Mouse (Mus musculus) hindbrain, embryonic 11.5 days (tissue): ENCODE results near the gene Zfp787. TPM values are rescaled to one million over a fixed set of nuclear protein-coding genes. Genes with fewer than 3 reads are reported as not detected.

ENCODE experiments used
- ATAC-seq: fragments of 200-750 bp; cut with Nextera tagmentation; 2 replicates; pipeline ENCODE4 v1.8.0; 2017; ENCODE audit warnings: mild to moderate bottlenecking, moderate TSS enrichment, moderate library complexity; ENCODE audit not compliant: low FRiP score
- DNase-seq: peaks from one replicate; pipeline ENCODE4 v3.0.0-alpha.2; 2015; ENCODE audit warnings: low spot score
- H3K27ac ChIP-seq: fragments of 300-500 bp; sonication (generic); 2 replicates; pipeline ENCODE4 v1.5.1; 2014; ENCODE audit warnings: mild to moderate bottlenecking, low read depth, low read length
- H3K27me3 ChIP-seq: fragments of 300-500 bp; sonication (generic); 2 replicates; pipeline ENCODE4 v1.6.1; 2014; ENCODE audit warnings: mild to moderate bottlenecking, low read length, moderate library complexity, mixed read lengths; ENCODE audit not compliant: control insufficient read depth, insufficient read depth
- H3K36me3 ChIP-seq: fragments of 300-500 bp; sonication (generic); 2 replicates; pipeline ENCODE4 v1.6.1; 2014; ENCODE audit warnings: mild to moderate bottlenecking, low read length, moderate library complexity, mixed read lengths; ENCODE audit not compliant: control insufficient read depth, insufficient read depth
- H3K4me1 ChIP-seq: fragments of 300-500 bp; sonication (generic); replicated peaks from 2 replicates; pipeline ENCODE4 v1.6.1; 2014; ENCODE audit warnings: low read length, mixed read lengths; ENCODE audit not compliant: control insufficient read depth, insufficient read depth
- H3K4me2 ChIP-seq: fragments of 300-500 bp; sonication (generic); replicated peaks from 2 replicates; pipeline ENCODE4 v1.6.1; 2014; ENCODE audit warnings: mild to moderate bottlenecking, low read depth, low read length
- H3K4me3 ChIP-seq: fragments of 300-500 bp; sonication (generic); 2 replicates; pipeline ENCODE4 v1.5.1; 2014; ENCODE audit warnings: low read depth, low read length
- H3K9ac ChIP-seq: fragments of 300-500 bp; sonication (generic); 2 replicates; pipeline ENCODE4 v1.6.1; 2014; ENCODE audit warnings: low read depth, low read length
- H3K9me3 ChIP-seq: fragments of 300-500 bp; sonication (generic); 2 replicates; pipeline ENCODE4 v1.6.1; 2016; ENCODE audit warnings: low read length; ENCODE audit not compliant: control insufficient read depth
- WGBS: fragments of 180-500 bp; shearing (Covaris S2); extraction: QIAGEN DNeasy Blood & Tissue Kit; methylation state at CpG from one replicate; pipeline ENCODE4 v1.1.7; 2014; 5-methylcytosine and 5-hydroxymethylcytosine counted together
- polyA plus RNA-seq: library from polyadenylated mRNA; unstranded; fragments of >200 nt; fragmentation: Nextera tagmentation; extraction: Ambion mirVana; gene quantifications from 2 replicates; pipeline ENCODE4 v1.2.1, GENCODE M21; 2014

The Zfp787 gene
- 11.3 and 13.0 TPM in 2 replicates for polyA plus RNA-seq

- peak within 1 kb of the TSS; percentile 85 for H3K4me2 ChIP-seq
- no peaks in the 10 kb centered on the region for H3K9me3 ChIP-seq
- no peaks in the 10 kb centered on the region for H3K36me3 ChIP-seq
- H3K4me1 ChIP-seq, result peaks cover 2% of the 10 kb centered on the region; the same call in 1 of the 2 replicates
- H3K27me3 ChIP-seq, result no peaks in the 10 kb centered on the region
- DNase-seq (peak; percentile 97), ATAC-seq (peak; percentile 97)
- peak within 1 kb of the TSS; percentile 85 for H3K9ac ChIP-seq
- peak within 1 kb of the TSS; percentile 89 for H3K27ac ChIP-seq
- under 1% methylated on average over 32 of the region's 54 CpGs for WGBS
- peak within 1 kb of the TSS; percentile 82 for H3K4me3 ChIP-seq
Measured at GRCm38 (mm10) chr7:6155901-6156411, at the start of gene Zfp787. TSS of gene Zfp787 (minus strand) at chr7:6155997.

DNA sequence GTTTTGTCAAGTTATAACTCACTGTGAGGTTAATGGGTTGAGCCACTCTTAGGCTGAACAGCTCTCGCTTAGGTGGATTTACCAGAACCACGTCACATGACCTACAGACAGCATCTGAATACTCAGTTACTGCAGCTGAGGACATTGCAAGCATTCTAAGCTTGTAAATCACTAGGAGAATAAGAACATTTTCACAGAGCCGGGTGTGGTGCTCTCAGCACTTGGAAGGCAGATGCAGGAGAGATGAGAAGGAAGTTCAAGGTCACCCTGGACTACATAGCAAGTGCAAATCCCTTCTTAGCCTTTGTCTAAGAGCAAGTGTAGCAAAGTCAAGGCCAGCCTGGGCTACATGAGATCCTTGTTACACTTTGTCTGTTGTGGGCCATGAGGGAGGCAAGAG lies 48.4 kb upstream of the Zfp787 start:
- Histone ChIP-seq H3K27me3 (no peaks in the 10 kb centered on the region), H3K9ac (no peak overlapping the region), H3K4me1 (no peaks in the 10 kb centered on the region), H3K9me3 (no peaks in the 10 kb centered on the region), H3K4me2 (no peak overlapping the region), H3K27ac (no peak overlapping the region), H3K4me3 (no peak overlapping the region), H3K36me3 (no peaks in the 10 kb centered on the region)
- ATAC-seq, result no peak
- no peak for DNase-seq
- WGBS, result 84% methylated on average over 3 of the region's 3 CpGs

DNA sequence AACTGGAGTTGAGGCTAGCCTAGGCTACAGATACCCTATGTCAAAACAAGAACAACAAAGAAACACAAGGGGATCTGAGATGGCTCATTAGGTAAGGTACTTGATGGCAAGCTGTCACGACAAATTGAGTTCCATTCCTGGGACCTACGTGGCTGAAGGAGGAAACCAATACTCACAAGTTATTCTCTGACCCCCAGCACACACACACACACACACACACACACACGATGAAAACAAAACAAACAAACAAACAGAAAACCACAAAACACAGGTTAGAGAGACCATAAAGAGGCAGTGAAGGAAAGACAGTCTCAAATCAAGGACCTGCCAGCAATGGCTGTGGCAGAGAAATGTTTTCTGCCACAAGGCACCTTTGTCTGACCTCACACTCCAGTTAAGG lies 41.0 kb upstream of the Zfp787 start, which contains the start of gene Galp:
TSS of gene Galp (plus strand) at position 301 of the 400 bp plus-strand sequence.
- WGBS, result 72% methylated on average over 3 of the region's 3 CpGs
- H3K9ac ChIP-seq, result no peak within 1 kb of the TSS
- no peak within 1 kb of the TSS for H3K4me2 ChIP-seq
- no peaks in the 10 kb centered on the region for H3K9me3 ChIP-seq
- no peak within 1 kb of the TSS for H3K4me3 ChIP-seq
- H3K36me3 ChIP-seq, result no peaks in the 10 kb centered on the region
- H3K27ac ChIP-seq, result no peak within 1 kb of the TSS
- DNase-seq, result no peak
- no peak for ATAC-seq
- no peaks in the 10 kb centered on the region for H3K27me3 ChIP-seq
- H3K4me1 ChIP-seq, result no peaks in the 10 kb centered on the region

DNA sequence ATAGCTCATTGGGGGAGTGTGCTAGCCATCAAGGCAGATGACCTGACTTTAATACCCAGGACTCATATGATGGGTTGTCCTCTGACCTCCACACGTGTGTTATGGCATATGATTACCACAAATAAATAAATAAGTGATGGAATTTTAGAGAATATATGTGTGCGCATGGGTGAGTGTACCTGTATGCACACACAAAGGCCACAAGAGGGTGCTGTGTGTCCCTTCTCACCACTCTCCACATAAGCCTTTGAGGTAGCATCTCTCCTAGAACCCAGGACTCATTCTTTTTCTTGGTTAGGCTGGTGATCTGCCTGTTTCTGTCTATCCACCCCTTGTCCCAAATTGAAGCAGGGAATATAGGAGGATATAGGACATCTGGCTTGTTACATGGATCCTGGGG lies 40.0 kb upstream of the Zfp787 start:
- 39% methylated on average over 2 of the region's 2 CpGs for WGBS
- Histone ChIP-seq H3K4me2 (no peak overlapping the region), H3K27ac (no peak overlapping the region), H3K4me1 (no peaks in the 10 kb centered on the region), H3K36me3 (no peaks in the 10 kb centered on the region), H3K9me3 (no peaks in the 10 kb centered on the region), H3K9ac (no peak overlapping the region), H3K4me3 (no peak overlapping the region), H3K27me3 (no peaks in the 10 kb centered on the region)
- ATAC-seq (no peak), DNase-seq (no peak)

- H3K27me3 ChIP-seq, result no peaks in the 10 kb centered on the region
- WGBS, result 27% methylated on average over 5 of the region's 5 CpGs
- H3K9ac ChIP-seq, result no peak overlapping the region
- H3K4me1 ChIP-seq, result no peaks in the 10 kb centered on the region
- H3K4me2 ChIP-seq, result no peak overlapping the region
- ATAC-seq (peak; percentile 79), DNase-seq (peak; percentile 80)
- H3K27ac ChIP-seq, result no peak overlapping the region
- H3K4me3 ChIP-seq, result no peak overlapping the region
- no peaks in the 10 kb centered on the region for H3K9me3 ChIP-seq
- H3K36me3 ChIP-seq, result no peaks in the 10 kb centered on the region
Measured at GRCm38 (mm10) chr7:6194129-6194528, 38.3 kb upstream of the Zfp787 start.

GRCm38 (mm10) chr7:6191376-6191775 lies 35.6 kb upstream of the Zfp787 start:
- Histone ChIP-seq H3K27me3 (no peaks in the 10 kb centered on the region), H3K36me3 (0 out of 2 replicates have a peak, but pooled peaks cover 4% of the 10 kb centered on the region), H3K4me2 (no peak overlapping the region), H3K4me1 (no peaks in the 10 kb centered on the region), H3K4me3 (no peak overlapping the region), H3K9me3 (no peaks in the 10 kb centered on the region), H3K9ac (no peak overlapping the region), H3K27ac (no peak overlapping the region)
- DNase-seq (peak; percentile 77), ATAC-seq (peak; percentile 13; the same call in 1 of the 2 replicates)
- WGBS, result 46% methylated on average over 3 of the region's 3 CpGs

DNA sequence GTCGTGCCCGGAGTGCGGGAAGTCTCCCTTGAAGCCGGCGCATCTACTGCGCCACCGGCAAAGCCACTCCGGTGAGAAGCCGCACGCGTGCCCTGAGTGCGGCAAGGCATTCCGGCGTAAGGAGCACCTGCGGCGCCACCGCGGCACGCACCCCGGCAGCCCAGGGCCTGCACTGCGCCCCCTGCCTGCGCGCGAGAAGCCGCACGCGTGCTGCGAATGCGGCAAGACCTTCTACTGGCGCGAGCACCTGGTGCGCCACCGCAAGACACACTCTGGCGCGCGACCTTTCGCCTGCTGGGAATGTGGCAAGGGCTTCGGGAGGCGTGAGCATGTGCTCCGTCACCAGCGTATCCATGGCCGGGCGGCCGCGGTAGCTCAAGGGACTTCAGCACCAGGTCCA lies 33.7 kb upstream of the Zfp787 start:
- WGBS, result 38% methylated on average over 41 of the region's 45 CpGs
- no peak overlapping the region for H3K9ac ChIP-seq
- 0 out of 2 replicates have a peak, but pooled peaks cover 8% of the 10 kb centered on the region for H3K36me3 ChIP-seq
- H3K4me2 ChIP-seq, result no peak overlapping the region
- no peak for DNase-seq
- H3K27me3 ChIP-seq, result no peaks in the 10 kb centered on the region
- no peaks in the 10 kb centered on the region for H3K4me1 ChIP-seq
- no peaks in the 10 kb centered on the region for H3K9me3 ChIP-seq
- no peak overlapping the region for H3K4me3 ChIP-seq
- no peak overlapping the region for H3K27ac ChIP-seq
- ATAC-seq, result no peak

GRCm38 (mm10) chr7:6186756-6187155 lies 31.0 kb upstream of the Zfp787 start:
- Histone ChIP-seq H3K27ac (no peak overlapping the region), H3K36me3 (0 out of 2 replicates have a peak, but pooled peaks cover 8% of the 10 kb centered on the region), H3K4me1 (no peaks in the 10 kb centered on the region), H3K27me3 (no peaks in the 10 kb centered on the region), H3K9ac (no peak overlapping the region), H3K4me2 (no peak overlapping the region), H3K9me3 (no peaks in the 10 kb centered on the region), H3K4me3 (no peak overlapping the region)
- ATAC-seq (no peak), DNase-seq (no peak)
- 93% methylated on average over 2 of the region's 2 CpGs for WGBS

- 0 out of 2 replicates have a peak, but pooled peaks cover 8% of the 10 kb centered on the region for H3K36me3 ChIP-seq
- no peak overlapping the region for H3K4me3 ChIP-seq
Measured at GRCm38 (mm10) chr7:6186176-6186575, 30.4 kb upstream of the Zfp787 start.

More at GRCm38 (mm10) chr7:6186176-6186575, 30.4 kb upstream of the Zfp787 start:
- Histone ChIP-seq H3K27me3 (no peaks in the 10 kb centered on the region), H3K9ac (no peak overlapping the region), H3K9me3 (no peaks in the 10 kb centered on the region), H3K27ac (no peak overlapping the region), H3K4me2 (no peak overlapping the region), H3K4me1 (no peaks in the 10 kb centered on the region)
- 92% methylated on average over 2 of the region's 2 CpGs for whole genome bisulfite sequencing
- DNase-seq, result no peak
- no peak for ATAC-seq
